Mouse (Mus musculus): ENCODE results near the gene Ell.

The Ell gene

DNA sequence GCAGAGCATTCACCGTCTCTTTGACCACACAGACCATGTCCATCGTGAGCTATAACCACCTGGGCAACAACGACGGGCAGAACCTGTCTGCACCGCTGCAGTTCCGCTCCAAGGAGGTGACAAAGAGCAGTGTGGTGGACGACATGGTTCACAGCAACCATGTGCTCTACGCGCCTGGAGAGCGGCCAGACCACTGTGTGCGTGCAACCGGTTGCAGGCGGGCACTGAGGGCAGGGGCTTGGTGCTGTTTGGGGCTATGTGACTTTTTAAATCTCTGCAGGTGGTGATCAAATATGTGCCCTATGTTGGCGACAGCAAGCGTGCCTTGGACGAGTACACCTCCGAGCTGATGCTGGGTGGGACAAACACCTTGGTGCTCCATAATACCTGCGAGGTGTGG lies 57.0 kb downstream of the Ell start:
- DNase-seq (ENCODE audit: inconsistent age in 2 of 2, low spot score in 1 of 2): no peak

DNA sequence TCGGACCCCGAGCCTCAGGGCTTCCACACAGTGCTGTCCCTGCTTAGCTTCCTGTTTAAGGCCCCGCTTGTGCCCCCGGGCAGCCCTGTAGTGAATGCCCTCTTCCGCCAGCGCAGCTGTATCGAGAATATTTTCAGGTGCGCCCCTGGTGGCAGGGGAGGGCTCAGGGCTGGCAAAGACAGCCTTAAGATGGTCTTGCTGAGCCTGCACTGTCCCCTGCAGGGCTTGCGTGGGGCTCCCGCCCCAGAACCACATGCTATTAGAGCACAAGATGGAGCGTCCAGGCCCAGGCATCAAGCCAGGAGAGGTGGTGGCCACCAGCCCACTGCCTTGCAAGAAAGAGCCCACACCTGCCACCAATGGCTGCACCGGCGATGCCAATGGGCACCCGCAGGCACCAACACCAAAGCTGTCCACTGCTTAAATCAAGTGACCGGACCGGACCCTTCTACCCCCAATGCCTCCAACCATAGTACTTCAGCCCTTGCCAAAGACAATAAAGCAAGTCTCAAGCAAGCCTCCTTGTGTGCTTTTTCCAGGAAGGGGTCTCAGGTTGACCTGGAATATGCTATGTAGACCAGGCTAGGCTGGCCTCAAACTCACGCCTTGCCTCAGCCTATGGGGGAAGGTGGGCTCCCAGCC lies 57.6 kb downstream of the Ell start:
- DNase-seq (ENCODE audit: inconsistent age in 2 of 2, low spot score in 1 of 2): peak in 1 of 2 experiments; percentile 47

- DNase-seq (ENCODE audit: inconsistent age in 2 of 2, low spot score in 1 of 2): peak; percentile 61 to 66
Measured at GRCm38 (mm10) chr8:70597417-70598272, 58.4 kb downstream of the Ell start.

DNA sequence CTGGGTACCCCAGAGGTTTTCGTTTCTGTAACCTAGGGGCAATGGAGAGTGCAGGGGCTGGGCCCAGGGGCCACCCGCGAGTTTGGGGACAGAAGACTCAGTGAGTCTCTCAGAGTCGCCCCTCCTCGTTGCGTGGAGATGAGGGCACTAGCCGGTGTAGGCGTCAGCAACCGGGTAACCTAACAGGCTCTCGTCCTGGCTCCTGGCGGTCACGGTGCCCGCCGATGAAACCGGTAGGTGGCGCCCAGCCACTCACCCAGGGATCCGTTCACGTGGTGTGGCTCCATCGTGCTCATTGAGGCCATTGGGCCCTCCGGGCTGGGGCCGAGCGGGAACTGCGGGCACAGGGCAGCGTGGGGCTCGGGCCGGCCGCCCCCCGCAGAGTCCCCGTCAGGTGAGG lies 59.0 kb downstream of the Ell start:
- peak; percentile 90 to 96 for DNase-seq (ENCODE audit: inconsistent age in 2 of 2, low spot score in 1 of 2)

DNA sequence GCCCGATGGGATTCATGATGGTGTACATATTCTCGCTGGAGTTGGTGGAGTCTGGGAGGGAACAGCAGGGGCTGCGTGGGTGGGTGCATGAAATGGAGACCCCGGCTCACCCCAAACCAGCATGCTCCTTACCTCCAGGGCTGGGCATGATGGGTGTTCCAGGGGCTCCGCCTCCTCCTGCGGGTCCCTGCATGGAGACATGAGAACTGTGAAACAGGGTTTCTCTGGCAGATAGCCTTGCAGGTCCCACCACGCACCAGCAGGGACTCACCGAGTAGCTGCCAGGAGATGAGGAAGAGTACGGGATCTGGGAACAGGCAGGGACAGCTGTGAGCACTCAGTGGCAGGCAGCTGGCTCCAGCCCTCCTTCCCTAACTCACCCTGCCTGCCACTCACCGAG lies 59.5 kb downstream of the Ell start:
- no peak for DNase-seq (ENCODE audit: inconsistent age in 2 of 2, low spot score in 1 of 2)

- DNase-seq (ENCODE audit: inconsistent age in 2 of 2, low spot score in 1 of 2): no peak
Measured at GRCm38 (mm10) chr8:70599507-70600290, 60.4 kb downstream of the Ell start.

GRCm38 (mm10) chr8:70600473-70601270 lies 61.4 kb downstream of the Ell start:
- peak; percentile 62 to 73 for DNase-seq (ENCODE audit: inconsistent age in 2 of 2, low spot score in 1 of 2)

GRCm38 (mm10) chr8:70601271-70601649 lies 62.0 kb downstream of the Ell start:
- peak; percentile 93 to 96 for DNase-seq (ENCODE audit: inconsistent age in 2 of 2, low spot score in 1 of 2)

DNA sequence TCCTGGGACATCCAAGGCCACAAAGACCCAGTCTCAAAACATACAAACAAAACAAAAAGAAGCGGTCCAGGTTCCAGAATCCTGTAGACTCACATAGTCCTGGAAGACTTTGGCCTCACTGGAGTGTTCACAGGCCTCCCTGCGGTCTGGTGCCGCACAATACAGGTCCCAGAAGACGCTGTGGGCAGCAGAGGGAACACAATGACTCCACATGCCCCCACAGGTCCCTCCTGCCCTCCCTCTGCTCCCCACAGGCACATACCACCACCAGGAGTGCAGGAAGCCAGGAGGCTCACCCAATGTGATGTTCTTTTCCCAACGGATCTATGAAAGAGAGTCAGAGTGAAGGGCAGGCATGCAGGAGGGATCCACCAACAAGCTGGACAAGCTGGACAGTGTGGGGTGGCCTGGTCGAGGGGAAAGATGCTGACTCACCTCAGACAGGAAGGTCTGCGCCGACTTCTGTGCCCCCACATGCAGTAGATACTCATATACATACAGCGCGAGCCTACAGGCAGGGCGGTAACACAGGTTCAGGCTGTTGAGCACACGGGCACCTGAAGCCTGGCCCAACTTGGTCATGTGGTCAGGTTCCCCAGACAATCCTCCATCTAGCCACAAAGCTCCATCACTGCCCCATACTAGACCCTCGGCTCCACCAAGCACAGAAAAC lies 63.0 kb downstream of the Ell start:
- no peak for DNase-seq (ENCODE audit: inconsistent age in 2 of 2, low spot score in 1 of 2)

GRCm38 (mm10) chr8:70604558-70604957 lies 65.3 kb downstream of the Ell start:
- peak in 1 of 2 experiments; percentile 40 for DNase-seq (ENCODE audit: inconsistent age in 2 of 2, low spot score in 1 of 2)

DNA sequence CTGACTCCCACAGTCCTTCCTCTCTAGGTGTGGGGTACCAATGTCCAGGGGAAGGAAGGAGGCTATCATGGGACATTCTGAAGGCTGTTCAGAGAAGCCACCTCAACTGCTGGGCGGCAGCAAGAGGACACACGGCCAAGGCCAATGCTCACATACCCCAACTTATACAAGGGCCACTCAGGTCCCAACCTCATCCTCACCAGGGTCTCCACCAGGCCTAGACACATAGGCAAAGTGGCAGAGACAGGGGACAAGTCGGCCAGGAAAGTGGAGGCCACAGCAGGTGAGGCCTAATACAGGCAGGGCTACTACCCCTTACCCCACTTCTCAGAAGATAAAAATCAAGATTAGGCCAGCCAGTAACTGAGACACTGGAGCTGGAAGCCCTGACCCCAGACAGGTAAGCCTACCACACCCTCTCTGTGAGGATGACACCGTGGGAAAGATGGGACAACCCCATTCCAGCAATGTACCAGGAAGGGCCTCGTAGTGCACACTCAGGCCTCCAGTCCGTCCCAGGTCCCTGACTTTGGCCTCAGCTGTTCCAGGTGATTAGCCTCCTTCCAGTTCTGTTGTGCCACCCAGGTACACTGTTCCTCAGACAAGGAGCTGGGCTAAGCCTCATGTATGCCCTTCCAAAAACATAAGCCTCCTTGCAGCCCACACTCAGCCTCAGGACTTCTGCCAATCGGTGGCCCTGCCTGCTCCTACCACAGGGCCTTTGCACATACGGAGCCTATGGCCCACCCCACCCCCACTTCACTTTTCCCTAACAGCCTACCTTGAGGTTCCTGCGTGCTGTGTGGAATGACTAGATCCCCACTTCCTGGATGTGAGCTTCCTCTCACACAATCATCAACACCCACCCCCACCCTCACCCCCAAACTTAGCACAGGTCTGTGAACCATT lies 66.9 kb downstream of the Ell start:
- DNase-seq (ENCODE audit: inconsistent age in 2 of 2, low spot score in 1 of 2): no peak

DNA sequence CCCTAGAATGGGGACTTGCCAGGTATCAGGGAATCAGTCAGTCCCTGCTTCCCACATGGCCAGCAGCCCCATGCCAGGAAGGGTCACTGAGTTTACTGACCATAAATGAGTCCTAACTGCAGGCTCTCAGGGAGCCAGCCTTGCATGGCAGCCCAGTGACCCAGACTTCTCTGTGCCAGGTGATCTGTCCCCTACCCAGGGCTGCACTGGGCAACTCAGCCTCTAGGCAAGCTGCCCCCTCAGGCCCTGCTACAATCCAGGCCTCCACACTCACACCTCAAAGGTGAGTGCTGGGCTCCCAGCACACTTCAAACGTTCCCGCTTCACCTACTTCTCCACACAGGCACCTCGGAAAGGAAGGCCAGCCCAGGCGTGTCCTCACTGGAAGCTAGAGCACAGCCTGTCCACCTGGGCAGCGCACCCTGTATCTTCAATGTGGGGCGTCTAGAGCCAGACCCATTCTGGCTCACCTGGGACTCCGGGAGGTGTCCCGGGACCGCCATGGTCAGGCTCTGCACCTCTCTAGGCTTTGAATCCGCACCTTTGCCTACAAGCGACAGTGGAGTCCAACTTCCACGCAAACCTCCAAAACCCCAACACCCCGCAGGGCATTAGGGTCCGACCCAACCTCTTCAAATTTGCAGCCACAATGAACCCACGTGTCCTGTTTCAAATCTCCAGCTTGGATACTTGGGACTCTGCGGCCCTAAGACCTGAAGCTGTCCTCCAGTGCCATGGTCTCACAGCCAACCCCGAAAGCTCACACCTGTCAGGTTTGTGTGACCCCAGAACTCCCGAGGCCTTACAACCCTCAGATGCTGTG lies 67.7 kb downstream of the Ell start:
- peak; percentile 37 to 58 for DNase-seq (ENCODE audit: inconsistent age in 2 of 2, low spot score in 1 of 2)

GRCm38 (mm10) chr8:70607603-70607897 lies 68.3 kb downstream of the Ell start:
- DNase-seq (ENCODE audit: inconsistent age in 2 of 2, low spot score in 1 of 2): peak; percentile 60 to 78

DNA sequence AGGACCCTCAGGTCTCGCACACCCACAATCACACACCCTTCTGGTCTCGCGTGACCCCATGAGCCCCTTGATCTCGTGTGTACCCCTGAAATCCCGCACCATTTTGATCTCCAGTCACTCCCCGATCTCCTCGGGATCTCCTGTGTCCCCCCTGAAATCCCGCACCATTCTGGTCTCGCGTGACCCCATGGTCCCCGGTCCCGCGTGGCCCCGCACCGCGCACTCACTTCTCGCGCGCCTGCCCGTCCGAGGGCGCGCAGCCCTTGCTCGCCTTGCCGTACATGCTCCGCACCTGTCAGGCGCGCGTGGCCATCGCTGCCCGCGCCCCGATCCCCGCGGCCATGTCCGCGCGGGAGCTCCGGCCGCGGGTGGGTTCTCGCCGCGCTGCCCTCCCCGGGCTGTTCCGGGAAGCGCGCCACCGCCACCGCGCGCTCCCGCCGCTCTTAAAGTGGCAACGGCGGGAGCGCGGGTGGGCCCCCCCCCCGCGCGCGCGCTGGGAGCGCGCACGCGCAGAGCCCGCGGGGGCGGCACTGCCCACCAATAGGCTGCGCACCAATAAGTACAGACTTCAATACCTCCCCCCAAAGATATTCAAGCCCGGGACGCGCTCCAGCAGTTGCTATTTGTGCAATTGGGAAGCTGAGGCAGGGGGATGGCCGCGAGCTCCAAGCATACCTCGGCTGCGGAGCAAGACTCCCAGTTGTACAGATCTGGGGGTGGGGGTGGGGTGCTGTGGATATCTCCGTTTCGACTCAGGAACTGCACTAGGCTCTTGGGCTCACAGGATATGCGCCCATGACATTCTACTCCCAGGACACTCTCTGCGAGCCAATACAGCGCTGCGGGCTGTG lies 68.9 kb downstream of the Ell start:
- peak; percentile 63 to 85 for DNase-seq (ENCODE audit: inconsistent age in 2 of 2, low spot score in 1 of 2)

DNA sequence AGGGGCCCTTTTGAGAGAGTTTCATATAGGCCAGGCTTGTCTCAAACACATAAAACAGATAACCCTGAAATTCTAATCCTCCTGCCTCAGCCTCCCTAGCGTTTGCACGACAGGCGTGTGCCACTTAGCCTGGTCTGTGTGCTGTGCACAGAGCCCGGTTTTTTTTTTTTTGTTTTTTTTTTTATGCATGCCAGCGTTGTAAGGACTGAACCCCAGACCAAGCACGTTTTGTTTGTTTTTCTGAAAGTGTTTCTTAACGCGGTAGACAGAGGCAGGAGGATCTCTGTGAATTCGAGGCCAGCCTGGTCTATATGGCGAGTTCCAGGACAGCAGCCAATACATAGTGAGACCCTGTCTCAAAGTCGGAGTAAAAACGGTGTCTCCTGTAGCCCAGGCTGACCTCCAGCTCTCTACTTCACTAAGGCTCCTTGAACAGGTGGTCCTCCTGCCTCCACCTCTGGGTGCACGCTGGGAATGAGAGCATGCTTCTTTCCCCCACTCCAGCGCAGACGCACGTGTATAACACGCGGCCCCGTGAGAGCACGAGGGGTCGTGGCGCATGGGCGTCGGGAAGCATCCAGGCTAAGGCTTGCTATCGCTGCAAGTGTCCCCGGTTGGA lies 69.6 kb downstream of the Ell start, which contains the start of gene Ssbp4:
Gene Ssbp4 (minus strand): TSS at position 124 of the 619 bp plus-strand sequence.
- no peak for DNase-seq (ENCODE audit: inconsistent age in 2 of 2, low spot score in 1 of 2)

GRCm38 (mm10) chr8:70609368-70609848 lies 70.2 kb downstream of the Ell start:
- peak in 1 of 2 experiments; percentile 93 for DNase-seq (ENCODE audit: inconsistent age in 2 of 2, low spot score in 1 of 2)

All from adrenal gland, adult (tissue).